Mouse (Mus musculus): Measurements from ENCODE around the gene Tnfrsf4.

GRCm38 (mm10) chr4:155972651-155973050, 41.0 kb upstream of the Tnfrsf4 start:
- TF ChIP-seq POLR2A (IDR thresholded peaks at IDR 0.05; ENCODE audit: control insufficient read depth, low read depth, low read length) (no peak), CTCF (IDR thresholded peaks at IDR 0.05; ENCODE audit: control insufficient read depth, insufficient read depth, insufficient replicate concordance, low read depth, low read length) (no peak)
